Mouse (Mus musculus) R1 (cell line): Measurements from ENCODE around the gene Gm36864.
A peak's percentile ranks its signal among the peaks of the same experiment; 100 is the strongest.

Source experiments
- DNase-seq: peaks from one replicate; pipeline ENCODE4 v3.0.0-alpha.2; 2018; ENCODE audit warnings: low read depth, low spot score

The Gm36864 gene

DNA sequence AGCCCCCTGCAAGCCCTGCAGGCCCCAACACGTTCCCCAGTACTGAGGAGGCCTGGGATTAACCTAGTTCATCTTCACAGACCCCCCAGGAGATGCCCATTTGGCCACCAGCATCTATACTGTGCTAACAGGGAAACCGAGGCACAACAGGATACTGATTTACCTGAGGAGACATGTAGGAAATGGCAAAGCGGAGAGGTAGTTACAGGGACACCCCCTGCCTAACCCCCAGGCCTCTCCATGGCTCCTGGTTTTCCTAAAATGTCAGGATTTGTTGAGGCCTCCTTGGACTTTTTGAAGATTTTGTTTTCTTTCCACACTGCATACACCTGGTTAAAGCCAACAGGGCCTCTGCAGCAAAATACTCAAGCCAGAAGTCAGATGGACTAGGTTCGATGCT, 21.3 kb downstream of the Gm36864 start, which contains the start of gene Acp4:
Gene Acp4 (minus strand): TSS at position 101 of the 400 bp plus-strand sequence.
- DNase-seq = no peak

DNA sequence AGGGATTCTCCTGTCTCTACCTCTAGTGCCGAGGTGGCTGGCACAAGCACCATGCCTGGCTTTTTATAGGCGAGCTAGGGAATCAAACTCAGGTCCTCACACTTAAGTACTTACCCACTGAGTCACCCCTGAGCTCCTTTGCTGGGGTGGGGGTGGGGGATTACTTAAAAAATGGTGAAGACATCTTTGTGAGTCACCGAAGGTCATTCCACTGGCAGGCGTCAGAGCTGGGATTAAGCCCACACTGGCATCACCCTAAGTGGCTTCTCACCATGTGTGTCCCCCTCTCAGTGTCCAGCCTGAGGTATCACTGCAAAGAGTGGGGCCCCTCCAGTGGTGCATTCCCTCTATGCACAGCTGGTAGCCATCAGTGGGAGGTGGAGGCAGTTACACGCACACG, 24.4 kb downstream of the Gm36864 start:
- DNase-seq = no peak

DNA sequence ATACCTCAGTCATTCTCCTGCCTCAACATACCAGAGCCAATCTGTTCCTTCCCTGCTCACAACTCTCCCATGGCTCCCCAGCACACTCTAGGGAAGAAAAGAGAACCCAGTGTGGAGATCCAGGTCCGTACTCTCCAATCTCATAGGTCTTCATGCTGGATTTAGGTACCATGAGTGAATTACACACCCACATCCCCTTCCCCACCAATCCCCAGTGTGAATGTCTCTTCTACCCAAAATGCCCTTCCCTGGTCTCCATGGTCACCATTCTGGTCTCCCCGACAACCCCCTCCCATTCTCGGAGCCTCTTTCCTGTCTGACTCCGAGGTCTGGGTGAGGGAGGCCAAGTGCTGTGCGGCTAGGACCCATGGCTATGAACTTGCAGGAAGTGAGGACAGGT, 25.2 kb downstream of the Gm36864 start, which contains the start of gene Gm15517:
Gene Gm15517 (plus strand): TSS at position 301 of the 400 bp plus-strand sequence.
- peak; percentile 53 for DNase-seq

DNA sequence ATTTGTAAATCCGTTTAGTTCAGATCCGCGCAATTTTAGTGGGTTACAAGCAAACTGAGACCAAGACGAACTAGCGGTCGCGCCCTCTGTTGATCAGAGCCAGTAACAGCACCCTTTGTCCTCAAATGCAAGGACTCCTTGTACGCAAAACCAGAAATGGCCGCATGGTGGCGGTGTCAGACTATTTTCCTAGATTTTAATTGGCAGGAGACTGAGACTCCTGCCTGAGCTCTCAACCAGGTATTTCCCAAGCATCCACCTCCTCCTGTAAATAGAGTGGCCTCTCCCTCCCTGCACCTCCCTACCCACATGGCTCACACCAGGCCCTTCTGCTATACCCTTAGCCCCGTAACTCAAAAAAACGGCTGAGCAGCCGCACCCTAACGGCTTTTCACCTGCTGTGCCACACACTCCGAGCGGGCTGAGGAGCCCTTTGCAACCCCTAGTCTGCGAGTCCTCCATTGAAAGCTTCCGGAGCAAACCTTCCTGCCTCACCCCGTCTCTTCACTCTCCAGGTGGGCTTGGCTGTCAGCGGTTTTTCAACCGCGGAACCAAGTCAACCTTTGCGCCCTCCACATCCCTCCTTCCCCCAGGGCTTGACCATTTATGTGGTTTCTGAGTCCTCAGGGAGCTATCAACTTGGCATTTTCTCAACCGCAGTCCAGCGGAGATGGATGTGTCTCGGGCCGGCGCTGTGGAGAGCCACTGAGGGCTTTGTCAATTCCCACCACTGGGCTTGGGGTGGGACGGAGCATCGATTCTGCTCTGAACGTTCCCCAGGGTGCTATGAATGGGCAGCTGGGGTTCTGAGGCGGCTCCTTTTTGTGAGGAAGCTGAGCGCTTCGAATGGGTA, 27.0 kb downstream of the Gm36864 start:
- DNase-seq = peak; percentile 96

DNA sequence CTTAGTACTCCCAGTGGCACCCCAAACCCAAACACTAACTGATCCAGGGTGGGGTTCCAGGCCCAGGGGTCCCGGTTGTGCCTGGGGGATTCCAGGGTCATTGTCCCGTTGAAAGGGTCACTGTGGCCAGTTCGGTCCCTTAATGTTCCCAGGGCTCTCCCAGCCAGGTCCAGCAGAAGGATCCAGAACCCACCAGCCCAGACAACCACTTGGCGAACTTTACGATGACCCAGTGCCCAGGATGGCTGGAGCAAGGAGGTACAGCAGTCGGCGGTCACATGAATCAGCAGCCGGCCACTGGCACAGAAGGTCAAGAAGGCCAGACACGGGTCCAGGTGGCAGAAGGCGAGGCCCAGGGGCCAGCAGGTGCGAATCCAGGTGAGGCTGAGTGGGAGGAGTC, 32.1 kb downstream of the Gm36864 start:
- no peak for DNase-seq

DNA sequence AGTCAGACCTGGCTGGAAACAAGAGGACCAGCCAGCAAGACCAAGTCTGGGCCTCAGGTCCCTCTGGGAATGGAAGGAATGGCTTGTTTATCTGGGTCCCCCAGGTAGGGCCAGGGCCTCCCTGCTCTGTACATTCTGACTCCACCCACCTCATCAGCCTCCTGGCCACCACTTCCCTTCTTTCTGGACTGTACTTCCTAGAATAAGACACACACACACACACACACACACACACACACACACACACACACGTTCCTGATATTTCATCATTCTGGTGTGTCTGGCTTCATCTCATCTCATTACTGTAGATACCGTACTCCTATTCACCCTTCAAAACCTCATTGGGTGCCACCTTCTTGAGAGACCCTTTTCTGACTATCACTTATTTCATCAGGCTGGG, 33.4 kb downstream of the Gm36864 start:
- no peak for DNase-seq

DNA sequence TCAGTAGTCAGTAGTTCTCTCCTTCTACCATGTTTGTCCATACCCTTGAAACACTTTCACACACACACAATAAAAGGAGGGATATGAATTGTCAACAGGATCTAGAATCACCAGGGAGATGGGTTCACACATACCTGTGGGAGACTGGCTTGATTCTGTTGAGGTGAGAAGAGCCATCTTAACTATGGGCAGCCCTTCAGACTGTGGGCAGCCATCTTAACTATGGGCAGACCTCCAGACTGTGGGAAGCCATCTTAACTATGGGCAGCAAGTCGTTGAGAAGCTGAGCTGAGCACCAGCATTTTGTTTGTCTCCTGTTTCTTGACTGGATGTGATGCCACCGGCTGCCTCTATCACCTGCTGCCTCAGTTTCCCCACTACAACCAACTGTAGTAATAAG, 35.3 kb downstream of the Gm36864 start:
- DNase-seq = peak; percentile 83

DNA sequence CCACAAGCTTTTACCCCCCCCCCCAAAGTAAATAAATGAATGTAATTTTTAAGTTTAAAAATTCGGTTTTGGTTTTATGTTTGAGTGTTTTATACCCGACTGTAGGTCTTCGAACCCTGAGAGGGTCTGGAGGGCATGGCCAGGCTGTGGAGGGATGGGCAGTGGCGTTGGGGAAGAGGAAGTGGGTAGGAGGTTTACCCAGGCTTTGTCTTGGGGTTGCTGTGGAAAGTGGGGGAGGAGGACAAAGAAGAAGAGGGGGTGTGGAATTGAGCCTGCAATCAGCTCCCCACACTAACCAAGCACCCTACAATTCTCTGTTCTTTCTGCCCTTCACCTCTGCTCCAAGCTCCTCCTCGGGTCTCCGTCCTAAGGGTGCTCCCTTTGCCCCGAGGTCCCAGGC, 36.6 kb downstream of the Gm36864 start:
- no peak for DNase-seq

DNA sequence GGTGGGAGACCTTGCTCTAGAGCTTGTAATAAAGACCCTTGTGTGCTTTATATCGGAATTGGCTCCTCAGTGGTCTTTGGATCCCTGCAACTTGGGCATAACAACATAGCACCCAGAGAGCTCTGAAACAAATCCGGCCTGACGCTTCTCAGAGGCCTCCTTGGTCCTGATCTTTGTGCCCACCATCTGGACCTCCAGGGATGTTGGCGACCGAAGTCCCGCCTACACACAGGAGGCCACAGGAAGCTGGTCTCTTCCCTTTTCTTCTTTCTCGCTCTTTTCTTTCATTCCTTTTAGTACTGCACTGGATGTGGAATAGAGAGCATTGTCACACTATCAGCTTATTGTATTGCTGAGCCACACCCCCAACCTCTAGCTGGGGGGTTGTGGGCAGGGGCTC, 37.5 kb downstream of the Gm36864 start:
- DNase-seq = no peak

DNA sequence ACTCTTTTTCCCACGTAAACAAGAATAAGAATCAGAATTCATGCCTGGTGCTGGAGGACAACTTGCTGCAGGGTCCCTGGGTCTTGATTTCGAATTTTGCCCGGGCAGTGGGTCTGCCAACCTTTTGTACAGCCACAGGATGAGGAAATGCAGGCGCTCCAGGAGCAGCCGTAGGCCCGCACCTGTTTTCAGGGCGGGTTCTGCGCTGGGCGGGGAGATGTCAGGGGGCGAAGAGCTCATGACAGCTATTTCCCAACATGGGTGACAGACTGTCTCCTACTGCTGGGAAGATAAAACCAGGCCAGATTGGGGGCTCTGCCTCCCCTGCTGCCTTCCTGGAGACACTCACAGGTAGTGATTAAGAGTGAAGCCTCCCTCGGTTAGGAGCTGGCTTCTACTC, 38.1 kb downstream of the Gm36864 start:
- DNase-seq = no peak

DNA sequence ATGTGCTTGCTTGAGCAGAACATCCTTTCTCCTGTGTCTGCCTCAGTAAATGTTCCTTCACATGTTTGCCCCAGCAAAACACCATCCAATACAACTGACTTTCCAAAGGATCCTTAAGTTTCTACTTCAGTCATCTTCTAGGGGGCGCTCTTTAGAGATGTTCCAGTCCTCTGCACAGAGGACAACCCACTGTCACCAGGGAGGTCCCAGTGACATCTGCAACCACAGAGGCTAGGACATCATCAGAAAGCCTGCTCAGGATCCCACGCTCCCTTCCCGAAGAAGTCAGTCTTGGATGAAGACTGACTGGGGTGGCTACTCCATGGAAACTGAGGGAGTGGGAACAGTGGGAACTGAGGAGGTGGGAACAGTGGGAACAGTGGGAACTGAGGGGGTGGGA, 39.6 kb downstream of the Gm36864 start:
- peak; percentile 52 for DNase-seq

DNA sequence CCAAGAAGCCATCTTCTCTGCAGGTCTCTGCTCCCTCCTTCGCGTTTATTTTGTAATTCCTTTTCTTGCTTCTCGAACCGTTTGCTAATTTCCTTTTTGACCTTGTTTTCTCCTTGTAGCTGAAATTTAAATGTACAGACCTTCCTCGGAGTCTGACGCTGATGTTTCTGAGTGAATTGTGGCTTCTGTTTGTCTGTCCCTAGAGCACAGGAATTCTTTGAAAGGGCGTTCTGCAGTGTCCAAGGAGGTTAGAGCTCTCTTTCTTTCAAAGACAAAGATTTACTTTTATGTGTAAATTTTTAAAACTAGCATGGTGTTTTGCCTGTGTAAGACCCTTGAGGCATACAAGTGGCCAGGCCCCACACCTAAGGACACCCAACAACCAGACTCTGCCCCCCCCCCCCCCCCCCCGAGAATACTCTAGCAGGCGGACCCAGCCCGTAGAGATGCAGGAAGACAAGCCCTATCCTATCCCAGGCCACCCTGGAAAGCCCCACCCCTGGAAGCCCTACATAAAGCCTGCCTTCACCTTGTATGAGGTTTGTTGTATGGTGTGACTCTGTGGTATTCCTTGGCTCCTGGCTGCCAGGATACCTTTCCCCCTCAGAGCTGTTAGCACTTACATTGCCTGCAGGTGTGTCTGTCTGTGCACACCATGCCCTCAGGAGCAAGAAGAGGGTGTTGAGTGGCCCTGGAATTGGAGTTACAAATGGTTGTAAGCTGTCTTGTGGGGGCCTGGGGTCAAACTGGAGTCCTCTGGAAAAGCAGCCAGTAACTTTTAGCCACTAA, 40.7 kb downstream of the Gm36864 start:
- peak; percentile 87 for DNase-seq

DNA sequence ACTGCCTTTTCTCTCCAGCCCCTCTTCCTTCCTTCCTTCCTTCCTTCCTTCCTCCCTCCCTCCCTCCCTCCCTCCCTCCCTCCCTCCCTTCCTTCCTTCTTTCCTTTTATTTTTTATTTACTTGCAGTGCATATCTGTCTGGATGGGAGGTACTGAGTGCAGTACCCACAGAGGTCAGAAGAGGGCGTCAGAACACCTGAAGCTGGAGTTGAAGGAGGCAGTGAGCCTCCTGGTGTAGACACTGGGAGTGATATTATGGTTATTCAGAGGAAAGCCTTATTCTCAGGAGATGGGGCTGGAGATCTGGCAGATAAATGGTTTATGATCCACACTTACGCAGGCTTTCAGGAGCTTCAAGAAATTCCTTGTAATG, 41.3 kb downstream of the Gm36864 start:
- peak; percentile 86 for DNase-seq

DNA sequence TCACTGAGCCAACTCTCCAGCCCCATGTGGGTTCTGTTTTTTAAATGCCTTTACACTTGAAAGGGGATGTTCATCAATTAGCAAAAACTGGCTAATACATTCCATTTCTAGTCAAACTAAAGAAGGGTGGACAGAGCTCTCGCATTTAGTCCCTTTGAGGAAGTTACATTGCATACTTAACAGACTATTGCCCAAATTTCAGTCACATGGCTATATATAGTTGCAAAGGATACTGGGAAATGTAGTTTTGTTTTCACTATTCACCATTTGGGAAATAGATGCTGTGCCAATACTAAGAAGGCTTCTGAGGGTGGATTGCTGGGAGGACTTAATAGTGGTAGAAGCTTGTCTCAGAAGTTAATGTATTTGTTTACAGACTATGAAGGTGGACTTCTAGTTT, 45.0 kb downstream of the Gm36864 start:
- DNase-seq = no peak

DNA sequence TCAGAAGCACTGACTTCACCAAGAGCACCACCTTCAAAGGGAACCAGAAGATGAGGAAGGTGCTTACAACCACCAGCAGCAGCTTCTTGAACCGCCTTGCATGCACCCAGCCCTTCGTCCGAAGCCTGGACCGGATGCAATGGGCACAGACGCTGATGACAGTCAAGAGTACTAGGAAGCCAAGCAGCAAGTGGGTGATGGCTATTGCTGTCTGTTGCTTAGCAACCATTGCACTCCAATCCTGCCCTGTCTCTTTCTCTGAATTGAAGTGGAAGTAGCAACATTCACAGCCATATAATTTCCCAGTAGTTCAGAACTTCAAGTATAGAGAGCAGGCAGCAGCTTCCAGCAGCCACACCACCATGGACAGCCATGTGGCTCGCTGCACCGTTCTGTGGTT, 45.6 kb downstream of the Gm36864 start:
- no peak for DNase-seq

DNA sequence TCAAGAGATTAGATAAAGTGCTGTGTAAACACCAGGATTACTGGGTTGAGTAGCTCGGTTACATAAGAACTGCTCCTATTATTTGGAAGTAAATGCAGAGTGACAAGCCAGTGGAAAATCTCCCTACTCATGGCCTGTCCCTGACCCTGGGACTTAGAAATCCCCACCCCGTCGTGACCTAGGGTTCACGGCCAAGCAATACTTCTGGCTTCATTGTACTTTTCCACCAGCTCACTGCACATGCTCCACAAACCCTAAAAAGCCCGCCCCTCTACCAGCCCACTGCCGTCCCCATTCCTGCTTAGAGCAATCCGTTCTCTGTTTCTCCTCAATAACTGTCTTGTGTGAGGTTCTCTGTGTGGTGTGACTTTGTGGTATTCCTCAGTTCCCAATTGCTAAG, 51.8 kb downstream of the Gm36864 start:
- DNase-seq = peak; percentile 74

DNA sequence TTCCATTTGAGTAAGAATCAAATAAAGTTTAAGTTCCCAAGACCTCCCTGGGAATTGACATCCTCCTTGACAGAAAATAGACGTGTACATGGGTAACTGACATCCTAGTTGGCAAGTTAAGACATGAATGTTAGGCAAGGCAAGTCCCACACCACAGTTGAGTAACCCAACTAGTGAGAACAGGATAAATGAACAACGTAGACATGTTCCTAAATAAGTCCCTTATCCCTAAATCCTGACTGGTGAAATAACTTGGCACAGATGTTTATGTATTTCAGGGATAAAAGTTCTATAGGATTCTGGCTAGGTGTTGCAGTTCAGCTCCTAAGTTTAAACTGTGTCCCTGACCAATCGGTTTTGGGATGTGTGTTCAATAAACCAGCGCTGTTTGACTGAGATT, 55.0 kb downstream of the Gm36864 start:
- no peak for DNase-seq

DNA sequence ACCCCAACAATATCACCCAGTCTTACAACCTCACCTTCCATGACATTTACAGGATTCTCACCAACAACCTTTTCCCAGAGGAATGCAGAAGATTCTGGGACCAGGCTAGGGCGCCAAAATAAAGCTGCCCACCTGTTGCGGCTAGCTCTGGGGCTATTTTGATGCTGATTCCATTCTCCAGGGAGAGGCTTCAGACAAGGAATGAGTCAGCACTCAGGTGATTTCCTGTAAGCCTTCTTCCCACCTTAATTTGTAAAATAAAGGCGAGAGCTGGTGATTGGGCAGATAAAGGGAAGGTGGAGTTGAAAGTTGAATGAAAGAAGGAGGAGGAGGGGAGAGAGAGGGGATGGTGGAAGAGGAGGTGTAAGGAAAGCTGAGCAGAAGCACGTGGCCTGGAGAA, 55.4 kb downstream of the Gm36864 start:
- DNase-seq = peak; percentile 92
